Mouse (Mus musculus): Measurements from ENCODE around the gene Slc7a7. TPM values are rescaled to one million over a fixed set of nuclear protein-coding genes. Genes with fewer than 3 reads are reported as not detected.

The Slc7a7 gene
- total and polyA plus RNA-seq, 2 experiments from 2014 or later = 3.2 to 3.4 TPM

- 4% methylated on average over 48 of the region's 48 CpGs for WGBS
- Histone ChIP-seq H3K4me2 (ENCODE audit: low read depth) (peak within 1 kb of the TSS; percentile 70), H3K4me3 (ENCODE audit: low read depth, low read length) (peak within 1 kb of the TSS; percentile 96), H3K9me3 (ENCODE audit: low read length) (no peaks in the 10 kb centered on the region), H3K27ac (ENCODE audit: low read depth, low read length) (peak within 1 kb of the TSS; percentile 96), H3K27me3 (ENCODE audit: insufficient read depth, low read length) (no peaks in the 10 kb centered on the region), H3K4me1 (ENCODE audit: insufficient read depth) (no peaks in the 10 kb centered on the region; the same call in 1 of the 2 replicates), H3K9ac (peak within 1 kb of the TSS; percentile 85), H3K36me3 (ENCODE audit: insufficient read depth) (peaks cover 8% of the 10 kb centered on the region)
- peak; percentile 87 for ATAC-seq
- TF ChIP-seq CTCF (IDR thresholded peaks at IDR 0.05; ENCODE audit: low read depth) = no peak
- peak; percentile 95 for DNase-seq
These were observed 9.3 kb upstream of the Slc7a7 start, which contains the start of gene Mrpl52 for GRCm38 (mm10) chr14:54426689-54427398. TSS of gene Mrpl52 (plus strand) at chr14:54426909.

- 31% methylated on average over 14 of the region's 14 CpGs for WGBS
- Histone ChIP-seq H3K27me3 (ENCODE audit: insufficient read depth, low read length) (no peaks in the 10 kb centered on the region), H3K9ac (peak overlapping the region; percentile 85), H3K36me3 (ENCODE audit: insufficient read depth) (peaks cover 8% of the 10 kb centered on the region), H3K9me3 (ENCODE audit: low read length) (no peaks in the 10 kb centered on the region), H3K4me2 (ENCODE audit: low read depth) (peak overlapping the region; percentile 70), H3K4me3 (ENCODE audit: low read depth, low read length) (peak overlapping the region; percentile 96), H3K4me1 (ENCODE audit: insufficient read depth) (no peaks in the 10 kb centered on the region; the same call in 1 of the 2 replicates), H3K27ac (ENCODE audit: low read depth, low read length) (peak overlapping the region; percentile 96)
- ATAC-seq (peak; percentile 61), DNase-seq (no peak)
- no peak; the same call in 1 of the 2 replicates for TF ChIP-seq CTCF (IDR thresholded peaks at IDR 0.05; ENCODE audit: low read depth)
These were observed 8.6 kb upstream of the Slc7a7 start for GRCm38 (mm10) chr14:54426003-54426688.

GRCm38 (mm10) chr14:54425540-54425939 is 8.0 kb upstream of the Slc7a7 start:
- DNase-seq = no peak
- no peaks in the 10 kb centered on the region; the same call in 1 of the 2 replicates for H3K4me1 ChIP-seq (ENCODE audit: insufficient read depth)

GRCm38 (mm10) chr14:54424634-54425033 is 7.1 kb upstream of the Slc7a7 start:
- no peak overlapping the region for H3K4me2 ChIP-seq (ENCODE audit: low read depth)
- 90% methylated on average over 1 of the region's 1 CpGs for WGBS
- H3K27me3 ChIP-seq (ENCODE audit: insufficient read depth, low read length) = no peaks in the 10 kb centered on the region
- H3K4me3 ChIP-seq (ENCODE audit: low read depth, low read length) = no peak overlapping the region
- DNase-seq = no peak
- peaks cover under 1% of the 10 kb centered on the region; the same call in 1 of the 2 replicates for H3K36me3 ChIP-seq (ENCODE audit: insufficient read depth)
- ATAC-seq = no peak
- no peak overlapping the region for H3K9ac ChIP-seq
- no peak overlapping the region for H3K27ac ChIP-seq (ENCODE audit: low read depth, low read length)
- no peaks in the 10 kb centered on the region for H3K9me3 ChIP-seq (ENCODE audit: low read length)
- H3K4me1 ChIP-seq (ENCODE audit: insufficient read depth) = no peaks in the 10 kb centered on the region; the same call in 1 of the 2 replicates
- no peak for TF ChIP-seq CTCF (IDR thresholded peaks at IDR 0.05; ENCODE audit: low read depth)

More at GRCm38 (mm10) chr14:54425540-54425939, 8.0 kb upstream of the Slc7a7 start:
- 86% methylated on average over 1 of the region's 1 CpGs for WGBS
- H3K4me3 ChIP-seq (ENCODE audit: low read depth, low read length) = no peak overlapping the region
- H3K9me3 ChIP-seq (ENCODE audit: low read length) = no peaks in the 10 kb centered on the region
- peaks cover 8% of the 10 kb centered on the region for H3K36me3 ChIP-seq (ENCODE audit: insufficient read depth)
- no peak for TF ChIP-seq CTCF (IDR thresholded peaks at IDR 0.05; ENCODE audit: low read depth)
- H3K9ac ChIP-seq = no peak overlapping the region
- 0 out of 2 replicates have a peak overlapping the region, but pooled peaks have one; percentile 70 for H3K4me2 ChIP-seq (ENCODE audit: low read depth)
- ATAC-seq = no peak
- no peaks in the 10 kb centered on the region for H3K27me3 ChIP-seq (ENCODE audit: insufficient read depth, low read length)
- 0 out of 2 replicates have a peak overlapping the region, but pooled peaks have one; percentile 96 for H3K27ac ChIP-seq (ENCODE audit: low read depth, low read length)

- no peak overlapping the region for H3K4me3 ChIP-seq (ENCODE audit: low read depth, low read length)
- no peaks in the 10 kb centered on the region; the same call in 1 of the 2 replicates for H3K4me1 ChIP-seq (ENCODE audit: insufficient read depth)
- H3K36me3 ChIP-seq (ENCODE audit: insufficient read depth) = no peaks in the 10 kb centered on the region
- DNase-seq (no peak), ATAC-seq (no peak)
- no peak overlapping the region for H3K4me2 ChIP-seq (ENCODE audit: low read depth)
- H3K9me3 ChIP-seq (ENCODE audit: low read length) = no peaks in the 10 kb centered on the region
- WGBS = 62% methylated on average over 5 of the region's 5 CpGs
- H3K9ac ChIP-seq = no peak overlapping the region
- peak; percentile 62 for TF ChIP-seq CTCF (IDR thresholded peaks at IDR 0.05; ENCODE audit: low read depth)
- no peaks in the 10 kb centered on the region for H3K27me3 ChIP-seq (ENCODE audit: insufficient read depth, low read length)
- H3K27ac ChIP-seq (ENCODE audit: low read depth, low read length) = no peak overlapping the region
These were observed 5.8 kb upstream of the Slc7a7 start for GRCm38 (mm10) chr14:54423406-54423805.

- 86% methylated on average over 2 of the region's 2 CpGs for WGBS
- DNase-seq (no peak), ATAC-seq (no peak)
- H3K4me3 ChIP-seq (ENCODE audit: low read depth, low read length) = no peak overlapping the region
- no peaks in the 10 kb centered on the region for H3K36me3 ChIP-seq (ENCODE audit: insufficient read depth)
- H3K4me1 ChIP-seq (ENCODE audit: insufficient read depth) = no peaks in the 10 kb centered on the region; the same call in 1 of the 2 replicates
- H3K9ac ChIP-seq = no peak overlapping the region
- H3K9me3 ChIP-seq (ENCODE audit: low read length) = no peaks in the 10 kb centered on the region
- no peak overlapping the region for H3K27ac ChIP-seq (ENCODE audit: low read depth, low read length)
- no peak for TF ChIP-seq CTCF (IDR thresholded peaks at IDR 0.05; ENCODE audit: low read depth)
- H3K27me3 ChIP-seq (ENCODE audit: insufficient read depth, low read length) = no peaks in the 10 kb centered on the region
- H3K4me2 ChIP-seq (ENCODE audit: low read depth) = no peak overlapping the region
These were observed 3.4 kb upstream of the Slc7a7 start for GRCm38 (mm10) chr14:54421014-54421413.

GRCm38 (mm10) chr14:54416830-54417229 is 750 bp downstream of the Slc7a7 start:
- TF ChIP-seq CTCF (IDR thresholded peaks at IDR 0.05; ENCODE audit: low read depth) = no peak
- H3K4me1 ChIP-seq (ENCODE audit: insufficient read depth) = no peaks in the 10 kb centered on the region
- H3K27ac ChIP-seq (ENCODE audit: low read depth, low read length) = no peak overlapping the region
- no peaks in the 10 kb centered on the region for H3K27me3 ChIP-seq (ENCODE audit: insufficient read depth, low read length)
- H3K4me2 ChIP-seq (ENCODE audit: low read depth) = no peak overlapping the region
- 55% methylated on average over 4 of the region's 4 CpGs for WGBS
- no peaks in the 10 kb centered on the region for H3K36me3 ChIP-seq (ENCODE audit: insufficient read depth)
- no peaks in the 10 kb centered on the region for H3K9me3 ChIP-seq (ENCODE audit: low read length)
- H3K4me3 ChIP-seq (ENCODE audit: low read depth, low read length) = no peak overlapping the region
- no peak overlapping the region for H3K9ac ChIP-seq
- DNase-seq (no peak), ATAC-seq (no peak)
